Mouse (Mus musculus): ENCODE measurements around the gene Sertad2.

GRCm38 (mm10) chr11:20632619-20632965, 89.5 kb downstream of the Sertad2 start:
- TF ChIP-seq CTCF (IDR thresholded peaks at IDR 0.05; ENCODE audit: borderline replicate concordance, insufficient read depth, low read depth, low read length) (no peak), POLR2A (IDR thresholded peaks at IDR 0.05; ENCODE audit: borderline replicate concordance, insufficient read depth, low read length) (no peak)

Data from cerebellum, adult 2 months (tissue).